Mouse (Mus musculus): Measurements from ENCODE around the gene Lrig1. TPM values are rescaled to one million over a fixed set of nuclear protein-coding genes. Genes with fewer than 3 reads are reported as not detected.

The Lrig1 gene
- total RNA-seq, 1 experiment, result 19.1 TPM

- in situ Hi-C loops (cut with MboI; ENCODE audit: low sequenced_read_pairs in 2 of 2, unreplicated experiment in 2 of 2), result no loop called here
- peaks cover 4 to 23% of the 10 kb centered on the region in 2 experiments; a peak in 3 of 4 replicates for H3K4me1 ChIP-seq (ENCODE audit: control insufficient read depth in 2 of 2, insufficient read depth in 2 of 2, low read length in 2 of 2, poor library complexity in 1 of 2)
- DNase-seq (ENCODE audit: low read depth, low spot score), result no peak
- no peak for TF ChIP-seq ZNF384 (IDR thresholded peaks at IDR 0.05; ENCODE audit: low read depth, low read length)
- TF ChIP-seq HCFC1 (IDR thresholded peaks at IDR 0.05; ENCODE audit: borderline replicate concordance, insufficient read depth, low read length), result no peak
- no peaks in the 10 kb centered on the region for H3K9me3 ChIP-seq (ENCODE audit: control insufficient read depth, insufficient read depth, low read depth, low read length)
- H3K4me3 ChIP-seq (ENCODE audit: insufficient read depth in 1 of 2, low read depth in 1 of 2, low read length in 2 of 2, poor library complexity in 1 of 2, severe bottlenecking in 1 of 2), result no peak overlapping the region
- H3K27ac ChIP-seq (ENCODE audit: insufficient read depth, low read depth, low read length, poor library complexity, severe bottlenecking), result no peak overlapping the region
- no peaks in the 10 kb centered on the region; the same call in 1 of the 2 replicates for H3K36me3 ChIP-seq (ENCODE audit: control insufficient read depth, insufficient read depth, low read length, poor library complexity, severe bottlenecking)
- no peak overlapping the region for H3K9ac ChIP-seq (ENCODE audit: insufficient read depth, low read depth, low read length, poor library complexity, severe bottlenecking)
Observed at GRCm38 (mm10) chr6:94681446-94682269, 18.3 kb downstream of the Lrig1 start.

- H3K4me1 ChIP-seq (ENCODE audit: control insufficient read depth in 2 of 2, insufficient read depth in 2 of 2, low read length in 2 of 2, poor library complexity in 1 of 2), result peaks cover 4 to 23% of the 10 kb centered on the region in 2 experiments; a peak in 3 of 4 replicates
- in situ Hi-C loops (cut with MboI; ENCODE audit: low sequenced_read_pairs in 2 of 2, unreplicated experiment in 2 of 2), result no loop called here
- DNase-seq (ENCODE audit: low read depth, low spot score), result no peak
- H3K9ac ChIP-seq (ENCODE audit: insufficient read depth, low read depth, low read length, poor library complexity, severe bottlenecking), result no peak overlapping the region
- H3K36me3 ChIP-seq (ENCODE audit: control insufficient read depth, insufficient read depth, low read length, poor library complexity, severe bottlenecking), result no peaks in the 10 kb centered on the region; the same call in 1 of the 2 replicates
- H3K27ac ChIP-seq (ENCODE audit: insufficient read depth, low read depth, low read length, poor library complexity, severe bottlenecking), result no peak overlapping the region
- TF ChIP-seq ZC3H11A (IDR thresholded peaks at IDR 0.05; ENCODE audit: borderline replicate concordance, low read depth, low read length), result no peak
- no peak for TF ChIP-seq HCFC1 (IDR thresholded peaks at IDR 0.05; ENCODE audit: borderline replicate concordance, insufficient read depth, low read length)
- no peak for TF ChIP-seq ZNF384 (IDR thresholded peaks at IDR 0.05; ENCODE audit: low read depth, low read length)
- TF ChIP-seq MAFK (IDR thresholded peaks at IDR 0.05; ENCODE audit: insufficient read depth, low read depth, low read length), result no peak
- TF ChIP-seq CHD2 (IDR thresholded peaks at IDR 0.05; ENCODE audit: low read depth, low read length), result no peak
- no peak overlapping the region for H3K4me3 ChIP-seq (ENCODE audit: insufficient read depth in 1 of 2, low read depth in 1 of 2, low read length in 2 of 2, poor library complexity in 1 of 2, severe bottlenecking in 1 of 2)
- H3K9me3 ChIP-seq (ENCODE audit: control insufficient read depth, insufficient read depth, low read depth, low read length), result no peaks in the 10 kb centered on the region
Observed at GRCm38 (mm10) chr6:94680760-94681445, 19.1 kb downstream of the Lrig1 start.

GRCm38 (mm10) chr6:94679249-94679648 lies 20.7 kb downstream of the Lrig1 start:
- DNase-seq (ENCODE audit: low read depth, low spot score), result no peak
- Histone ChIP-seq H3K9me3 (ENCODE audit: control insufficient read depth, insufficient read depth, low read depth, low read length) (no peaks in the 10 kb centered on the region), H3K27ac (ENCODE audit: insufficient read depth, low read depth, low read length, poor library complexity, severe bottlenecking) (no peak overlapping the region), H3K36me3 (ENCODE audit: control insufficient read depth, insufficient read depth, low read length, poor library complexity, severe bottlenecking) (no peaks in the 10 kb centered on the region; the same call in 1 of the 2 replicates), H3K4me1 (ENCODE audit: control insufficient read depth in 2 of 2, insufficient read depth in 2 of 2, low read length in 2 of 2, poor library complexity in 1 of 2) (peaks cover 2 to 16% of the 10 kb centered on the region in 2 experiments; a peak in 3 of 4 replicates), H3K9ac (ENCODE audit: insufficient read depth, low read depth, low read length, poor library complexity, severe bottlenecking) (no peak overlapping the region), H3K4me3 (ENCODE audit: insufficient read depth in 1 of 2, low read depth in 1 of 2, low read length in 2 of 2, poor library complexity in 1 of 2, severe bottlenecking in 1 of 2) (no peak overlapping the region)
- no peak for TF ChIP-seq MAFK (IDR thresholded peaks at IDR 0.05; ENCODE audit: insufficient read depth, low read depth, low read length)
- TF ChIP-seq CHD2 (IDR thresholded peaks at IDR 0.05; ENCODE audit: low read depth, low read length), result no peak
- no peak for TF ChIP-seq ZC3H11A (IDR thresholded peaks at IDR 0.05; ENCODE audit: borderline replicate concordance, low read depth, low read length)
- no peak for TF ChIP-seq HCFC1 (IDR thresholded peaks at IDR 0.05; ENCODE audit: borderline replicate concordance, insufficient read depth, low read length)
- TF ChIP-seq ZNF384 (IDR thresholded peaks at IDR 0.05; ENCODE audit: low read depth, low read length), result no peak
- in situ Hi-C loops (cut with MboI; ENCODE audit: low sequenced_read_pairs in 2 of 2, unreplicated experiment in 2 of 2), result no loop called here

- TF ChIP-seq CHD2 (IDR thresholded peaks at IDR 0.05; ENCODE audit: low read depth, low read length) (no peak), HCFC1 (IDR thresholded peaks at IDR 0.05; ENCODE audit: borderline replicate concordance, insufficient read depth, low read length) (no peak), ZNF384 (IDR thresholded peaks at IDR 0.05; ENCODE audit: low read depth, low read length) (no peak), MAFK (IDR thresholded peaks at IDR 0.05; ENCODE audit: insufficient read depth, low read depth, low read length) (no peak), ZC3H11A (IDR thresholded peaks at IDR 0.05; ENCODE audit: borderline replicate concordance, low read depth, low read length) (no peak)
- Histone ChIP-seq H3K9me3 (ENCODE audit: control insufficient read depth, insufficient read depth, low read depth, low read length) (no peaks in the 10 kb centered on the region), H3K4me1 (ENCODE audit: control insufficient read depth in 2 of 2, insufficient read depth in 2 of 2, low read length in 2 of 2, poor library complexity in 1 of 2) (peaks cover 2 to 14% of the 10 kb centered on the region in 2 experiments; a peak in 3 of 4 replicates), H3K36me3 (ENCODE audit: control insufficient read depth, insufficient read depth, low read length, poor library complexity, severe bottlenecking) (no peaks in the 10 kb centered on the region; the same call in 1 of the 2 replicates), H3K27ac (ENCODE audit: insufficient read depth, low read depth, low read length, poor library complexity, severe bottlenecking) (no peak overlapping the region), H3K4me3 (ENCODE audit: insufficient read depth in 1 of 2, low read depth in 1 of 2, low read length in 2 of 2, poor library complexity in 1 of 2, severe bottlenecking in 1 of 2) (no peak overlapping the region), H3K9ac (ENCODE audit: insufficient read depth, low read depth, low read length, poor library complexity, severe bottlenecking) (no peak overlapping the region)
- DNase-seq (ENCODE audit: low read depth, low spot score), result no peak
- in situ Hi-C loops (cut with MboI; ENCODE audit: low sequenced_read_pairs in 2 of 2, unreplicated experiment in 2 of 2), result no loop called here
Observed at GRCm38 (mm10) chr6:94678377-94679164, 21.4 kb downstream of the Lrig1 start.

All from ES-E14 (cell line).